Mouse (Mus musculus) forebrain, embryonic 16.5 days (tissue): Measurements from ENCODE around the gene Neurog3. TPM values are rescaled to one million over a fixed set of nuclear protein-coding genes. Genes with fewer than 3 reads are reported as not detected.

ENCODE experiments used
- ATAC-seq: fragments of 200-750 bp; cut with Nextera tagmentation; 2 replicates; pipeline ENCODE4 v1.8.0; 2017; ENCODE audit warnings: mild to moderate bottlenecking, moderate library complexity
- H3K27ac ChIP-seq: fragments of 300-500 bp; sonication (generic); 2 replicates; pipeline ENCODE4 v1.5.1; 2014; ENCODE audit warnings: low read length, control low read depth
- H3K27me3 ChIP-seq: fragments of 300-500 bp; sonication (generic); replicated peaks from 2 replicates; pipeline ENCODE4 v1.6.1; 2014; ENCODE audit warnings: low read length; ENCODE audit not compliant: control insufficient read depth, insufficient read depth
- H3K36me3 ChIP-seq: fragments of 300-500 bp; sonication (generic); 2 replicates; pipeline ENCODE4 v1.6.1; 2014; ENCODE audit not compliant: control insufficient read depth, insufficient read depth
- H3K4me1 ChIP-seq: fragments of 300-500 bp; sonication (generic); replicated peaks from 2 replicates; pipeline ENCODE4 v1.6.1; 2014; ENCODE audit warnings: low read length; ENCODE audit not compliant: control insufficient read depth, insufficient read depth
- H3K4me2 ChIP-seq: fragments of 300-500 bp; sonication (generic); 2 replicates; pipeline ENCODE4 v1.6.1; 2014; ENCODE audit warnings: mild to moderate bottlenecking, low read length, control low read depth
- H3K4me3 ChIP-seq: fragments of 300-500 bp; sonication (generic); replicated peaks from 2 replicates; pipeline ENCODE4 v1.5.1; 2014; ENCODE audit warnings: mild to moderate bottlenecking, low read length, control low read depth
- H3K9ac ChIP-seq: fragments of 300-500 bp; sonication (generic); replicated peaks from 2 replicates; pipeline ENCODE4 v1.6.1; 2014; ENCODE audit warnings: low read depth, low read length, control low read depth
- H3K9me3 ChIP-seq: fragments of 300-500 bp; sonication (generic); 2 replicates; pipeline ENCODE4 v1.6.1; 2016; ENCODE audit warnings: low read length; ENCODE audit not compliant: control insufficient read depth
- WGBS: fragments of 180-500 bp; shearing (Covaris S2); extraction: QIAGEN DNeasy Blood & Tissue Kit; methylation state at CpG from one replicate; pipeline ENCODE4 v1.1.7; 2014; 5-methylcytosine and 5-hydroxymethylcytosine counted together
- polyA plus RNA-seq: library from polyadenylated mRNA; unstranded; fragments of >200 nt; fragmentation: Nextera tagmentation; extraction: Ambion mirVana; gene quantifications from 2 replicates; pipeline ENCODE4 v1.2.1, GENCODE M21; 2015

The Neurog3 gene
- polyA plus RNA-seq, 1 experiment from 2014 or later, result 0.16 TPM

- H3K4me3 ChIP-seq, result no peak overlapping the region
- ATAC-seq, result no peak
- 8% methylated on average over 9 of the region's 9 CpGs for WGBS
- no peaks in the 10 kb centered on the region for H3K4me1 ChIP-seq
- H3K27ac ChIP-seq, result no peak overlapping the region
- H3K9me3 ChIP-seq, result no peaks in the 10 kb centered on the region
- no peak overlapping the region for H3K4me2 ChIP-seq
- no peak overlapping the region for H3K9ac ChIP-seq
- no peaks in the 10 kb centered on the region for H3K36me3 ChIP-seq
- H3K27me3 ChIP-seq, result no peaks in the 10 kb centered on the region
These were observed 40.1 kb downstream of the Neurog3 start for GRCm38 (mm10) chr10:62172841-62173553.

- ATAC-seq, result no peak
- Histone ChIP-seq H3K27me3 (no peaks in the 10 kb centered on the region), H3K36me3 (no peaks in the 10 kb centered on the region), H3K4me1 (no peaks in the 10 kb centered on the region), H3K27ac (no peak overlapping the region), H3K9ac (no peak overlapping the region), H3K9me3 (no peaks in the 10 kb centered on the region), H3K4me3 (no peak overlapping the region), H3K4me2 (no peak overlapping the region)
- 25% methylated on average over 9 of the region's 9 CpGs for WGBS
These were observed 41.1 kb downstream of the Neurog3 start for GRCm38 (mm10) chr10:62173941-62174448.

- Histone ChIP-seq H3K9ac (no peak overlapping the region), H3K27me3 (no peaks in the 10 kb centered on the region), H3K4me1 (no peaks in the 10 kb centered on the region), H3K36me3 (no peaks in the 10 kb centered on the region), H3K4me3 (no peak overlapping the region), H3K4me2 (no peak overlapping the region), H3K9me3 (no peaks in the 10 kb centered on the region), H3K27ac (no peak overlapping the region)
- 27% methylated on average over 15 of the region's 15 CpGs for WGBS
- no peak for ATAC-seq
These were observed 41.8 kb downstream of the Neurog3 start for GRCm38 (mm10) chr10:62174533-62175313.

GRCm38 (mm10) chr10:62179944-62180343 is 47.1 kb downstream of the Neurog3 start:
- H3K36me3 ChIP-seq, result no peaks in the 10 kb centered on the region
- no peaks in the 10 kb centered on the region for H3K27me3 ChIP-seq
- no peak overlapping the region for H3K9ac ChIP-seq
- H3K9me3 ChIP-seq, result no peaks in the 10 kb centered on the region
- ATAC-seq, result no peak
- WGBS, result 93% methylated on average over 3 of the region's 3 CpGs
- H3K27ac ChIP-seq, result no peak overlapping the region
- no peak overlapping the region for H3K4me2 ChIP-seq
- no peaks in the 10 kb centered on the region; the same call in 1 of the 2 replicates for H3K4me1 ChIP-seq
- no peak overlapping the region for H3K4me3 ChIP-seq

GRCm38 (mm10) chr10:62181701-62182100 is 48.8 kb downstream of the Neurog3 start:
- Histone ChIP-seq H3K4me3 (no peak overlapping the region), H3K9me3 (no peaks in the 10 kb centered on the region)
- WGBS, result 47% methylated on average over 3 of the region's 3 CpGs

GRCm38 (mm10) chr10:62182471-62183014 is 49.7 kb downstream of the Neurog3 start:
- H3K4me3 ChIP-seq, result no peak overlapping the region
- 67% methylated on average over 6 of the region's 6 CpGs for WGBS
- ATAC-seq, result peak; percentile 12

More at GRCm38 (mm10) chr10:62181701-62182100, 48.8 kb downstream of the Neurog3 start:
- H3K36me3 ChIP-seq, result no peaks in the 10 kb centered on the region
- H3K4me2 ChIP-seq, result no peak overlapping the region
- no peaks in the 10 kb centered on the region for H3K27me3 ChIP-seq
- no peak for ATAC-seq
- no peak overlapping the region for H3K9ac ChIP-seq
- H3K4me1 ChIP-seq, result no peaks in the 10 kb centered on the region; the same call in 1 of the 2 replicates
- H3K27ac ChIP-seq, result no peak overlapping the region

GRCm38 (mm10) chr10:62183053-62183452 is 50.2 kb downstream of the Neurog3 start:
- no peaks in the 10 kb centered on the region for H3K9me3 ChIP-seq
- H3K4me1 ChIP-seq, result no peaks in the 10 kb centered on the region; the same call in 1 of the 2 replicates
- ATAC-seq, result peak; percentile 80
- no peak overlapping the region for H3K4me3 ChIP-seq
- WGBS, result 2% methylated on average over 10 of the region's 10 CpGs
- no peak overlapping the region for H3K4me2 ChIP-seq
- H3K27ac ChIP-seq, result no peak overlapping the region
- H3K9ac ChIP-seq, result no peak overlapping the region
- H3K27me3 ChIP-seq, result no peaks in the 10 kb centered on the region
- H3K36me3 ChIP-seq, result no peaks in the 10 kb centered on the region

More at GRCm38 (mm10) chr10:62182471-62183014, 49.7 kb downstream of the Neurog3 start:
- no peaks in the 10 kb centered on the region for H3K27me3 ChIP-seq
- H3K4me2 ChIP-seq, result no peak overlapping the region
- no peaks in the 10 kb centered on the region; the same call in 1 of the 2 replicates for H3K4me1 ChIP-seq
- H3K9me3 ChIP-seq, result no peaks in the 10 kb centered on the region
- H3K27ac ChIP-seq, result no peak overlapping the region
- no peaks in the 10 kb centered on the region for H3K36me3 ChIP-seq
- H3K9ac ChIP-seq, result no peak overlapping the region
